Mouse (Mus musculus) liver, embryonic 14.5 days (tissue): ENCODE measurements around the gene N4bp3. TPM values are rescaled to one million over a fixed set of nuclear protein-coding genes. Genes with fewer than 3 reads are reported as not detected.
A peak's percentile ranks its signal among the peaks of the same experiment; 100 is the strongest.

ENCODE experiments used
- ATAC-seq: fragments of 200-750 bp; cut with Nextera tagmentation; 2 replicates; pipeline ENCODE4 v1.8.0; 2017; ENCODE audit warnings: moderate number of reproducible peaks, mild to moderate bottlenecking, moderate library complexity; ENCODE audit not compliant: insufficient read depth
- DNase-seq, 3 experiments: peaks; one replicate each; pipeline ENCODE4 v3.0.0-alpha.2; 2012 to 2013; ENCODE audit warnings: low read depth in 3 of 3, low spot score in 3 of 3
- H3K27ac ChIP-seq: fragments of 300-500 bp; sonication (generic); 2 replicates; pipeline ENCODE4 v1.5.1; 2014; ENCODE audit warnings: moderate library complexity, mild to moderate bottlenecking, control low read depth, inconsistent platforms
- H3K27me3 ChIP-seq: fragments of 300-500 bp; sonication (generic); 2 replicates; pipeline ENCODE4 v1.6.1; 2014; ENCODE audit warnings: mild to moderate bottlenecking, low read length, moderate library complexity; ENCODE audit not compliant: control insufficient read depth, insufficient read depth
- H3K36me3 ChIP-seq: fragments of 300-500 bp; sonication (generic); replicated peaks from 2 replicates; pipeline ENCODE4 v1.6.1; 2014; ENCODE audit warnings: low read depth; ENCODE audit not compliant: control insufficient read depth, insufficient read depth
- H3K4me1 ChIP-seq, 2 experiments: fragments of 200-500 bp in 1 of 2; fragments of 300-500 bp in 1 of 2; sonication (generic) in 1 of 2; replicated peaks; 2 replicates each; pipeline ENCODE4 v1.6.1; 2012 to 2014; ENCODE audit warnings: antibody characterized with exemption in 1 of 2, inconsistent platforms in 1 of 2, low read length in 1 of 2; ENCODE audit not compliant: control insufficient read depth in 2 of 2, insufficient read depth in 2 of 2
- H3K4me2 ChIP-seq: fragments of 300-500 bp; sonication (generic); 2 replicates; pipeline ENCODE4 v1.6.1; 2014; ENCODE audit warnings: low read depth, mild to moderate bottlenecking, control low read depth, moderate library complexity
- H3K4me3 ChIP-seq, 2 experiments: fragments of 200-500 bp in 1 of 2; fragments of 300-500 bp in 1 of 2; sonication (generic) in 1 of 2; 2 replicates each; pipeline ENCODE4 v1.5.1; 2012 to 2014; ENCODE audit warnings: low read depth in 2 of 2, low read length in 2 of 2, mild to moderate bottlenecking in 2 of 2, control low read depth in 1 of 2, inconsistent platforms in 1 of 2, moderate library complexity in 1 of 2; ENCODE audit not compliant: insufficient read depth in 1 of 2
- H3K9ac ChIP-seq: fragments of 300-500 bp; sonication (generic); replicated peaks from 2 replicates; pipeline ENCODE4 v1.6.1; 2014; ENCODE audit warnings: mild to moderate bottlenecking, control low read depth, moderate library complexity
- H3K9me3 ChIP-seq: fragments of 300-500 bp; sonication (generic); 2 replicates; pipeline ENCODE4 v1.6.1; 2016; ENCODE audit warnings: low read length, mixed read lengths; ENCODE audit not compliant: control insufficient read depth
- CTCF ChIP-seq: IDR thresholded peaks from 2 replicates; pipeline ENCODE4 v1.5.1; 2016; ENCODE audit warnings: antibody characterized with exemption, low read depth, control low read depth
- EP300 ChIP-seq: IDR thresholded peaks from 2 replicates; pipeline ENCODE4 v1.6.1; 2016; ENCODE audit warnings: antibody characterized with exemption, low read depth
- WGBS: fragments of 180-500 bp; shearing (Covaris S2); extraction: QIAGEN DNeasy Blood & Tissue Kit; methylation state at CpG from one replicate; pipeline ENCODE4 v1.1.7; 2014; ENCODE audit not compliant: insufficient replicate concordance; 5-methylcytosine and 5-hydroxymethylcytosine counted together
- polyA plus RNA-seq, 2 experiments: library from polyadenylated mRNA; depleted of rRNA in 1 of 2; stranded (reverse) in 1 of 2; unstranded in 1 of 2; fragments of >200 nt; fragmentation: Nextera tagmentation in 1 of 2; extraction: Ambion mirVana in 1 of 2; gene quantifications; 2 replicates each; pipeline versions ENCODE4 v1.2.1 to v1.2.3; 2012 to 2014

Gene N4bp3
- polyA plus RNA-seq, 2 experiments: 1.2 to 1.7 TPM

GRCm38 (mm10) chr11:51662632-51663031 is 12.0 kb upstream of the N4bp3 start:
- Histone ChIP-seq H3K36me3 (no peaks in the 10 kb centered on the region), H3K9me3 (no peaks in the 10 kb centered on the region), H3K4me1 (peaks cover 0 to 8% of the 10 kb centered on the region in 2 experiments; a peak in 2 of 4 replicates), H3K4me2 (no peak overlapping the region), H3K4me3 (no peak overlapping the region), H3K27ac (no peak overlapping the region), H3K9ac (no peak overlapping the region), H3K27me3 (no peaks in the 10 kb centered on the region)
- WGBS: 77% methylated on average over 7 of the region's 7 CpGs
- DNase-seq (no peak), ATAC-seq (no peak)
- TF ChIP-seq CTCF (no peak), EP300 (no peak)

- no peaks in the 10 kb centered on the region for H3K9me3 ChIP-seq
- H3K4me1 ChIP-seq: peaks cover 0 to 8% of the 10 kb centered on the region in 2 experiments; a peak in 2 of 4 replicates
- no peaks in the 10 kb centered on the region for H3K36me3 ChIP-seq
- no peaks in the 10 kb centered on the region for H3K27me3 ChIP-seq
- DNase-seq: no peak
- TF ChIP-seq CTCF: no peak
- no peak for TF ChIP-seq EP300
- H3K27ac ChIP-seq: no peak overlapping the region
- no peak overlapping the region for H3K4me3 ChIP-seq
- no peak for ATAC-seq
- H3K4me2 ChIP-seq: no peak overlapping the region
- H3K9ac ChIP-seq: no peak overlapping the region
- 76% methylated on average over 16 of the region's 16 CpGs for WGBS
Measured at GRCm38 (mm10) chr11:51661867-51662365, 11.3 kb upstream of the N4bp3 start.

- Histone ChIP-seq H3K27ac (no peak overlapping the region), H3K27me3 (no peaks in the 10 kb centered on the region), H3K4me3 (no peak overlapping the region), H3K9me3 (no peaks in the 10 kb centered on the region), H3K36me3 (no peaks in the 10 kb centered on the region), H3K9ac (no peak overlapping the region), H3K4me2 (no peak overlapping the region), H3K4me1 (peaks cover 0 to 8% of the 10 kb centered on the region in 2 experiments; a peak in 2 of 4 replicates)
- no peak for DNase-seq
- TF ChIP-seq EP300 (no peak), CTCF (no peak)
- 42% methylated on average over 6 of the region's 6 CpGs for WGBS
- ATAC-seq: 0 out of 2 replicates have a peak, but pooled peaks have one; percentile 39
Measured at GRCm38 (mm10) chr11:51658705-51659104, 8.1 kb upstream of the N4bp3 start.

DNA sequence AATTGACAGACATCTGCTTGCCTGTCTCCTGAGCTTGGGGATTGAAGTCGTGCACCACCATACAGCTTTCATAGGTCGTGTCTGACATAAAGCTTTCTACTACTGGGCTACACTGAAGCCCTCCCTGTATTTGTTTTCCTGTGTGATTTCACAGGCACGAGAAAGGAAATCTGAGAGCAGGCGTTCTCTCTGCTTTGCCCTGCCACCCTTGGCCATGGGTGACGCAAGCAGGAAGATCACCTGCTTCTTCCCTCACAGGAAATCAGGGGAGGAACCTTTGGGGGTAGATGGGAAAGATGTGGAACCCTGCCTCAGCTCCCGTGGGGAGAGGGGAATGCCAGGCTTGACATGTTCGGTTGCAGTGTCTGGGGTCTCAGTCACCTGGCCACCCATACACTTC is 7.6 kb upstream of the N4bp3 start:
- TF ChIP-seq EP300 (no peak), CTCF (no peak)
- Histone ChIP-seq H3K9ac (no peak overlapping the region), H3K27me3 (no peaks in the 10 kb centered on the region), H3K36me3 (no peaks in the 10 kb centered on the region), H3K4me1 (peaks cover 0 to 8% of the 10 kb centered on the region in 2 experiments; a peak in 2 of 4 replicates), H3K4me2 (no peak overlapping the region), H3K9me3 (no peaks in the 10 kb centered on the region), H3K27ac (no peak overlapping the region), H3K4me3 (no peak overlapping the region)
- 51% methylated on average over 7 of the region's 7 CpGs for WGBS
- DNase-seq (no peak), ATAC-seq (no peak)

GRCm38 (mm10) chr11:51656798-51657521 is 6.3 kb upstream of the N4bp3 start:
- Histone ChIP-seq H3K36me3 (no peaks in the 10 kb centered on the region), H3K27ac (no peak overlapping the region), H3K4me3 (no peak overlapping the region), H3K4me1 (peaks cover 0 to 8% of the 10 kb centered on the region in 2 experiments; a peak in 2 of 4 replicates), H3K27me3 (0 out of 2 replicates have a peak, but pooled peaks cover under 1% of the 10 kb centered on the region), H3K4me2 (no peak overlapping the region), H3K9ac (no peak overlapping the region), H3K9me3 (no peaks in the 10 kb centered on the region)
- DNase-seq (no peak), ATAC-seq (no peak)
- WGBS: 73% methylated on average over 10 of the region's 10 CpGs
- no peak for TF ChIP-seq CTCF
- TF ChIP-seq EP300: no peak
